Mouse (Mus musculus) liver, adult 2 months (tissue): ENCODE data around the gene Rhoh.

Experiments used
- CTCF ChIP-seq: fragments of 200-500 bp; IDR thresholded peaks from 2 replicates; pipeline ENCODE4 v1.5.1; 2011; ENCODE audit warnings: low read depth, low read length, control low read depth
- POLR2A ChIP-seq: fragments of 200-500 bp; IDR thresholded peaks from 2 replicates; pipeline ENCODE4 v1.6.1; 2011; ENCODE audit warnings: low read length, control low read depth; ENCODE audit not compliant: insufficient read depth; ENCODE audit errors: extremely low read depth

- TF ChIP-seq POLR2A (no peak), CTCF (no peak)
Measured at GRCm38 (mm10) chr5:65858898-65859297, 2.1 kb upstream of the Rhoh start.
